Mouse (Mus musculus) neural tube, embryonic 12.5 days (tissue): ENCODE data around the gene Ctsl. TPM values are rescaled to one million over a fixed set of nuclear protein-coding genes. Genes with fewer than 3 reads are reported as not detected.

Source experiments
- ATAC-seq: fragments of 200-750 bp; cut with Nextera tagmentation; 2 replicates; pipeline ENCODE4 v1.8.0; 2017; ENCODE audit warnings: low read depth, mild to moderate bottlenecking, moderate TSS enrichment, moderate library complexity; ENCODE audit not compliant: low FRiP score
- H3K27ac ChIP-seq: fragments of 300-500 bp; sonication (generic); 2 replicates; pipeline ENCODE4 v1.5.1; 2016
- H3K27me3 ChIP-seq: fragments of 300-500 bp; sonication (generic); replicated peaks from 2 replicates; pipeline ENCODE4 v1.6.1; 2016; ENCODE audit warnings: mild to moderate bottlenecking
- H3K36me3 ChIP-seq: fragments of 300-500 bp; sonication (generic); 2 replicates; pipeline ENCODE4 v1.6.1; 2016; ENCODE audit warnings: mild to moderate bottlenecking
- H3K4me1 ChIP-seq: fragments of 300-500 bp; sonication (generic); 2 replicates; pipeline ENCODE4 v1.6.1; 2016
- H3K4me2 ChIP-seq: fragments of 300-500 bp; sonication (generic); replicated peaks from 2 replicates; pipeline ENCODE4 v1.6.1; 2016; ENCODE audit warnings: mild to moderate bottlenecking
- H3K4me3 ChIP-seq: fragments of 300-500 bp; sonication (generic); 2 replicates; pipeline ENCODE4 v1.5.1; 2016
- H3K9ac ChIP-seq: fragments of 300-500 bp; sonication (generic); 2 replicates; pipeline ENCODE4 v1.6.1; 2016; ENCODE audit warnings: mild to moderate bottlenecking
- H3K9me3 ChIP-seq: fragments of 300-500 bp; sonication (generic); 2 replicates; pipeline ENCODE4 v1.6.1; 2016; ENCODE audit warnings: mild to moderate bottlenecking
- WGBS: fragments of 180-500 bp; shearing (Covaris S2); methylation state at CpG from one replicate; pipeline ENCODE4 v1.1.7; 2016; 5-methylcytosine and 5-hydroxymethylcytosine counted together
- polyA plus RNA-seq: library from polyadenylated mRNA; unstranded; fragments of >200 nt; fragmentation: Nextera tagmentation; extraction: Ambion mirVana; gene quantifications from 2 replicates; pipeline ENCODE4 v1.2.1, GENCODE M21; 2016

The Ctsl gene
- polyA plus RNA-seq, 1 experiment from 2014 or later, result 136 TPM

DNA sequence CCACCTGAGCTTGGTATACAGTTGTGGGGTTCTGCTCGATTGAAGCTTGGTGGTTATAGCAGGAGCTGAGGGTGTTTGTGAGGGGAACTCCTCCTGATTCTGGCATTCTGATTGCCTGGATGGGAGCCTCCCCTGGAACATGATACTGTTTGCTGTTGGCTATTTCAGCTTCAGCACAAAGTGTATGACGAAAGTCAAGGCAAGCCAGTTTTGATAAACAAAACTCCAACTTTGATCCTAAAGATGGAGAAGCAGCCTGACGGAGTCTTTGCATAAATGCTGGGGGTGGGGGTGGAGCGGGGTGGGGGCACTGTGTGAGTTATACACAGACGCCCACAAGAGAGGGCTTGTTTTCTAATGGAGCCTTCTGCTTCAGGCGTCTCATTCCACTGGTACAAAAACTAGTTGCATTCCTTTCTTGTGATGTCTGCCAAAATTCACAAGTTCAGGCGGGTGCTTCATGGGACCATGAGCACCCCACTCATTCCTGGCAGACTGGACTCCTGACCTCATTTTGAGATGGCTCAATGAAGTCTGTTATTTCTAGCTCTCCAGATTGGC is 30.2 kb upstream of the Ctsl start:
- H3K4me1 ChIP-seq, result no peaks in the 10 kb centered on the region
- H3K4me2 ChIP-seq, result no peak overlapping the region
- no peaks in the 10 kb centered on the region for H3K27me3 ChIP-seq
- no peak for ATAC-seq
- H3K9ac ChIP-seq, result no peak overlapping the region
- H3K36me3 ChIP-seq, result no peaks in the 10 kb centered on the region
- no peak overlapping the region for H3K4me3 ChIP-seq
- WGBS, result 68% methylated on average over 7 of the region's 7 CpGs
- no peak overlapping the region for H3K27ac ChIP-seq
- H3K9me3 ChIP-seq, result no peaks in the 10 kb centered on the region

DNA sequence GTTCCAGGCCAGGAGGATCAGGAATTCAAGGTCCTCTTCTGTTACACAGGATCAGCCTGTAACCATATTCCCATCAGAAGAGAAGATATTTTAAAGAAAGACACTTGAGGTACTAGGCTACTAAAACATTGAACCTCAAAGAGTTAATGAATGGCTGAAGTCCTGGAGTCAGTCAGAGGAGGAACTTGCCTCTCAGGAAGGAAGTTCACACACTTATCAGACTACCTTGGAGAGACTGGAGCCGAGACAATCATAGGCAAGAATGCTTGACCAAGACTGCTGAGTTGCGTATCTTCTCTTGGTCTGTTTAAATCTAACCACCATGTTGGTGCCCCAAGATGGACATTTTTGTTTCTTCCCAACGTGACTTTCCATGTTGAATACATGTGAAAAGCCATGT is 29.2 kb upstream of the Ctsl start:
- Histone ChIP-seq H3K4me1 (no peaks in the 10 kb centered on the region), H3K27ac (no peak overlapping the region), H3K4me3 (no peak overlapping the region), H3K9ac (no peak overlapping the region), H3K9me3 (no peaks in the 10 kb centered on the region), H3K4me2 (no peak overlapping the region), H3K36me3 (no peaks in the 10 kb centered on the region), H3K27me3 (no peaks in the 10 kb centered on the region)
- WGBS, result 83% methylated on average over 3 of the region's 3 CpGs
- ATAC-seq, result no peak

DNA sequence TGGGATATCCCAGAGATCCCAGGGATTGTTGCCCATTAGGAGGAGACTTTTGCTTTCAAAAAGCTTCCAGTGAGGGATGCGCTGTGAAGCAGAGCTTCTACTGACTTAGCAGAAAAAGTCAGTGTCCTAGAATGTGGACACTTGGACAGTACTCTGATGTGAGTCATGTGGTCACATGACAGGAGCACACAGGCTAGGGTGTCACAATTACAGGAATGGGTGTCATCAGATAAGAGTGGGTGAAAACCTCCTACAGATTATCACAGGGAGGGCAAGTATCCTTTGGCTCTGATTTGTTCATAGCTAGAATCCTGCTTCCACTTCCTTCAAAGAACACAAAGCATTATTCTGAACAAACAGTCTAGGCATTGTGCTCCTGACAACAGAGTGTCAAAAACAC is 27.4 kb upstream of the Ctsl start:
- H3K4me1 ChIP-seq, result no peaks in the 10 kb centered on the region
- H3K9me3 ChIP-seq, result no peaks in the 10 kb centered on the region
- no peak overlapping the region for H3K4me3 ChIP-seq
- no peaks in the 10 kb centered on the region for H3K36me3 ChIP-seq
- no peak overlapping the region for H3K9ac ChIP-seq
- WGBS, result 100% methylated on average over 1 of the region's 1 CpGs
- no peak for ATAC-seq
- H3K27me3 ChIP-seq, result no peaks in the 10 kb centered on the region
- no peak overlapping the region for H3K4me2 ChIP-seq
- H3K27ac ChIP-seq, result no peak overlapping the region

DNA sequence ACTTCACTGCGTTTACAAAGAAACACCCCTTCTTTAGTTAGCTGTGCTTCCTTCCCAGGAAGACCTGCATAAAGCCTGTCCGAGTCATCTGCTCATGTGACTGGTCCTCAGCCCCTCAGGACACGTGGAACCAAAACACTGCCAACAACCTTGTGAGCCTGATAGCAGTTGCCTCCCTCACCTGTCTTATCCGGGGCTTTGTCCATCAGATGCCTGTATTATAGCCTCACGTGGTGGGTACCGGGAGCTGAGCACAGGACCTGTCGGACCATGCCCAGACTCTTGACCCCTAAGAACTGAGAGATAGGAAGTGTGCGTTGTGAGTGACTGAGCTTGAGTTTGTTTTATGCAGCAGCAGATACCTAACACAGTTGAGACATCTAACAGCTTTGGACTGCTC is 26.3 kb upstream of the Ctsl start:
- Histone ChIP-seq H3K9me3 (no peaks in the 10 kb centered on the region), H3K4me1 (no peaks in the 10 kb centered on the region), H3K9ac (no peak overlapping the region), H3K4me3 (no peak overlapping the region), H3K4me2 (no peak overlapping the region), H3K36me3 (no peaks in the 10 kb centered on the region), H3K27me3 (no peaks in the 10 kb centered on the region), H3K27ac (no peak overlapping the region)
- ATAC-seq, result no peak
- 79% methylated on average over 8 of the region's 8 CpGs for WGBS

DNA sequence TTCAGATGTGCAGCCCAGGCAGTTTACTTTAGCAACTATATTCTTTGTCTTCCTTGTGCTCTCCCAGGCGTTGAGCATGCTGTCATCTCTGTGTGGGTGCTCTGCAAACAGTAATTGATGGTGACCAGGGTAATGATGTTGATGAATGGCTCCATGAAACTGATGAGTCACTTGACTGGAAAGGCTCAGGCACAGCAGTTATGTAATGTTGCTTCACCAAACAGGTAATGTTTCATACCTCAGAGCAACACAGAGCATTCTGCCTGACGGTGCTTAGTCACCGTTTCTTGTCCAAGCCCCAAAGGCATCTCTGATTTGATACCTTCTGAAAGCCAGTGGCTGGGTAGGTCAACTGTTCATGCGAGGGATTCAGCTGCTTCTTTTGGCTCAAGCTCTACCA is 17.7 kb upstream of the Ctsl start:
- Histone ChIP-seq H3K4me1 (no peaks in the 10 kb centered on the region), H3K27ac (no peak overlapping the region), H3K4me2 (no peak overlapping the region), H3K27me3 (no peaks in the 10 kb centered on the region), H3K36me3 (no peaks in the 10 kb centered on the region), H3K9me3 (no peaks in the 10 kb centered on the region), H3K9ac (no peak overlapping the region), H3K4me3 (no peak overlapping the region)
- WGBS, result 79% methylated on average over 4 of the region's 4 CpGs
- ATAC-seq, result no peak

DNA sequence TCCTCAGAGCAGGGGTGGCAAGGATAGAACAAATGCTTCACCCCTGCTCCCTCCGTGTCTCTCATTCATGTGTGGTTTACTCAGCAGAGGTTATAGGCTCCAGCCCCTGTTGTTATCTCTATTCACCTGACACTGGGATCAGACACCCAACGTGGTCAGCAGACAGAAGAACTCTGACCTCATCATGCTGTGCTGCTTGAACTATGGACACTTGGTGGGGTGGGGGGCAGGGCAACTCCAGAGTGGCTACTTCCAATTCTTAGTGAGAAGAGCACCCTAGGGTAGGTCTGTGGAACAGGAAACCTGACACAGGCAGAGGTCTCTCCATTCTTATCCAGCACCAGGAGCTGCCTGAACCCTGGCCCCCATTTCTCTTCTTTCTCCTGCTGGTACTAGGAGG is 15.4 kb upstream of the Ctsl start:
- Histone ChIP-seq H3K36me3 (no peaks in the 10 kb centered on the region), H3K27ac (no peak overlapping the region), H3K9me3 (no peaks in the 10 kb centered on the region), H3K4me3 (no peak overlapping the region), H3K27me3 (no peaks in the 10 kb centered on the region), H3K4me1 (no peaks in the 10 kb centered on the region), H3K9ac (no peak overlapping the region), H3K4me2 (no peak overlapping the region)
- ATAC-seq, result no peak
- WGBS, result 56% methylated on average over 2 of the region's 2 CpGs

DNA sequence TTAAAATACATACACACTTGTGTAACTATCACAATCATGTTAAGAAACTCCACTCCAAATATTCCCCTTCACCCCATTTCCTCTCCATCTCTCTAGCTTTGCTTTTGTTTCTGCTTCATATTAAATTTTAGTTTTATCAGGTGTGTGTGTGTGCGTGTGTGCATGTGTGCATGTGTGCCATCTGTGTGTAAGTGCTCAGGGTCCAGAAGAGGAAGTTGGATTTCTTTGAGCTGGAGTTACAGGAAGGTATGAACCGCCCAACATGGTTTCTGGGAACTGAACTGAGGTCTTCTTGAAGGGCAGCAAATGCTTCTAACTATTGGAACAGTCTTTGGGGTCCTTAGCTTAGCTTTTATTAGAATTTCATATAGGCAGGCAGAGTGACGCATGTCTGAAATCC is 14.2 kb upstream of the Ctsl start:
- H3K4me2 ChIP-seq, result no peak overlapping the region
- H3K4me3 ChIP-seq, result no peak overlapping the region
- H3K36me3 ChIP-seq, result no peaks in the 10 kb centered on the region
- H3K4me1 ChIP-seq, result no peaks in the 10 kb centered on the region
- H3K27ac ChIP-seq, result no peak overlapping the region
- ATAC-seq, result no peak
- H3K27me3 ChIP-seq, result no peaks in the 10 kb centered on the region
- WGBS, result 88% methylated on average over 3 of the region's 3 CpGs
- no peaks in the 10 kb centered on the region for H3K9me3 ChIP-seq
- no peak overlapping the region for H3K9ac ChIP-seq

DNA sequence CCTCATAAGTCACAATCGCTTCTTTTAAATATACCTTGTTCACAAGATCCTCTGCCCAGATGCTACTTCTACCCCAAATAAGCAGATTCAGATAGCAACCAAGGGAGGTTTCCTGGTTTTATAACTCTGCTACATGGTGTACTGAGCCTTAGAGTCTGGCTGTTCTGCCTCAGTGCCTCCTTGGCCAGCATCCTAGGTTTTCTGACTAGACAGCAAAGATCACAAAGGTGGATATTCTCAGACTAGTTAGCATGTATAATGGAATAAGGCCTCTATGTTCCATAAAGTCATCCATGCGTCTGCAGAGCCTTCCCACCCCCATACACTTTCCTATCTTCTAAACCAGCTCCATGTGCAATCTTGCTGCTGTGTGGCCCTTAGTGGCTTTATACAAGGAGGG is 9.6 kb upstream of the Ctsl start:
- WGBS, result 89% methylated on average over 2 of the region's 2 CpGs
- Histone ChIP-seq H3K4me2 (no peak overlapping the region), H3K27me3 (no peaks in the 10 kb centered on the region), H3K9ac (no peak overlapping the region), H3K27ac (no peak overlapping the region), H3K4me3 (no peak overlapping the region), H3K36me3 (no peaks in the 10 kb centered on the region), H3K9me3 (no peaks in the 10 kb centered on the region), H3K4me1 (no peaks in the 10 kb centered on the region)
- no peak for ATAC-seq

DNA sequence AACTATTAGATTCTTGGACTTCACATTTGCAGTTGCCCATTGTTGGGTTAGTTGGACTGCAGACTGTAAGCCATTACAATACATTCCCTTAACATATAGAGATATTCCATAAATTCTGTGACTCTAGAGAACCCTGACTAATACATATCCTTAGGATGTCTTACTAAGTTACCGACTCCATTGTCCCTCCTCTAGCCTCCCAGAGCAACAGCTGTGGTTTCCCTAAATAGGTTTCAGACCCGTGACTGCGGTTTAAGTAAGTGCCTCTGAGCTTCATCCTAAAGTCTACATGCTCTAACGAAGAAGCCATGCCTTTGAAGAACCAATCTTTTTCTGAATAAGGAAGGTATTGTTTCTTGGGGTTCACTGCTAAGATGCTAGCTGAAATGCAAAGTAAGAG is 7.9 kb upstream of the Ctsl start:
- Histone ChIP-seq H3K9me3 (no peaks in the 10 kb centered on the region), H3K4me3 (no peak overlapping the region), H3K9ac (no peak overlapping the region), H3K4me2 (no peak overlapping the region), H3K27ac (no peak overlapping the region), H3K36me3 (no peaks in the 10 kb centered on the region), H3K4me1 (no peaks in the 10 kb centered on the region), H3K27me3 (no peaks in the 10 kb centered on the region)
- 83% methylated on average over 4 of the region's 4 CpGs for WGBS
- no peak for ATAC-seq

DNA sequence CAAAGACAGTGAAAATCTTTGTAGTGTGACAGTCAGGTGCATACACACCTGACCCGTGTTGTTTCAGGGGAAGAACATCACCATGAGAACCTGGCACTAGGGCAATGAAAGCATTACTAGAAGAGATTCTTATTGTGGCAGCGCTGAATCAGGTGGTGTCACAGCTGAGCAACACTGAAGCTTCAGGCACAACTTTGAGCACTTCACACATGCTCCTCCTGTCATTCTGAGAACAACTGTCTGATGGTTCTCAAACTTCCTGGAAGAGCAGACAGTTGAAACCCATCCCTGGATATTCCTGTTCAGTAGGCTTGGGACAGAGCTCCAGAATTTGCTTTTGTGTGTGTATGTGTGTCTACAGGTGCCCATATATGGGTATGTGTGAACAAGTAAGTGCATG is 5.8 kb upstream of the Ctsl start:
- no peaks in the 10 kb centered on the region for H3K36me3 ChIP-seq
- H3K9me3 ChIP-seq, result no peaks in the 10 kb centered on the region
- H3K9ac ChIP-seq, result no peak overlapping the region
- ATAC-seq, result no peak
- WGBS, result 90% methylated on average over 2 of the region's 2 CpGs
- no peak overlapping the region for H3K4me2 ChIP-seq
- no peaks in the 10 kb centered on the region for H3K4me1 ChIP-seq
- no peaks in the 10 kb centered on the region for H3K27me3 ChIP-seq
- no peak overlapping the region for H3K27ac ChIP-seq
- no peak overlapping the region for H3K4me3 ChIP-seq

DNA sequence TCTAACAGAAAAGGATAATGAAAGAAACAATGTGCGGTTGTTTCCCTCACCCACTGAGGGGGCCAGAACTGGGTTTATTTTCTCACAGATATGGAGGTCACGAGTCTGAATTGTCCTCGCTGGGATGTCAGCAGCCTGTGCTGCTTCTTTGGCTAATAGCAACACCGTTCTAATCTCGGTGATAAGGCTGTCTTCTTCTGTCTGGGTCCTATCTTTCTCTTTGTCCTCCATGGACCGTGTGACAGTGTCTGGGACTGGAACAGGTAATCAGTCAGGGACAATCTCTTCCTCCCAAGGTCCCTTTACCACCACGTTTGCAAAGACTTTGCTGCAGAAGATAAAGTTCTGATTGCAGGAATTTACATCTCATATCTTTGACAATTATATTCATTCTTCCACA is 4.5 kb upstream of the Ctsl start:
- Histone ChIP-seq H3K4me1 (no peaks in the 10 kb centered on the region), H3K4me3 (no peak overlapping the region), H3K36me3 (no peaks in the 10 kb centered on the region), H3K27ac (no peak overlapping the region), H3K9me3 (no peaks in the 10 kb centered on the region), H3K27me3 (no peaks in the 10 kb centered on the region), H3K9ac (no peak overlapping the region), H3K4me2 (no peak overlapping the region)
- no peak for ATAC-seq
- WGBS, result 76% methylated on average over 7 of the region's 7 CpGs

DNA sequence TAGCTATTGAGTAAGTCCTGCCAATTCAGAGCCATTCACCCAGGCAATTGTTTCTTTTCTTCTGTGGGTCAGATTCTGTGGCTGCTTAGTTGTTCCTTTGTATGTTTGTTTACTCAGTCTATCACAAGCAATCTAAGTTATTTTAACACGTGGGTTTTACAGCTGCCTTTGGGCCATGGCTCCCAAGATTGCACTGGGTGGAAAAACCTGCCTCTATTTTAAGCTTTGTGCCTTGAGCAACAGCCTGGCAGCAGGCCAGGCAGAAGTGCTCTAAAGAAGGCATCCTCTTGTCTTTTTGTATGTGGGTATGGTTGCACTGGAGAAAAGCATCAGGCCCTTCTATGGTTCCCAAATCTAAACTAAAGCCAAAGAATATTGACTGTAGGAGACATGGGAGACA is 3.0 kb upstream of the Ctsl start:
- ATAC-seq, result no peak
- WGBS, result 4% methylated on average over 1 of the region's 1 CpGs
- H3K4me3 ChIP-seq, result no peak overlapping the region
- H3K9ac ChIP-seq, result no peak overlapping the region
- no peaks in the 10 kb centered on the region for H3K36me3 ChIP-seq
- peaks cover 7% of the 10 kb centered on the region for H3K4me1 ChIP-seq
- H3K27me3 ChIP-seq, result no peaks in the 10 kb centered on the region
- no peak overlapping the region for H3K4me2 ChIP-seq
- no peaks in the 10 kb centered on the region for H3K9me3 ChIP-seq
- no peak overlapping the region for H3K27ac ChIP-seq

DNA sequence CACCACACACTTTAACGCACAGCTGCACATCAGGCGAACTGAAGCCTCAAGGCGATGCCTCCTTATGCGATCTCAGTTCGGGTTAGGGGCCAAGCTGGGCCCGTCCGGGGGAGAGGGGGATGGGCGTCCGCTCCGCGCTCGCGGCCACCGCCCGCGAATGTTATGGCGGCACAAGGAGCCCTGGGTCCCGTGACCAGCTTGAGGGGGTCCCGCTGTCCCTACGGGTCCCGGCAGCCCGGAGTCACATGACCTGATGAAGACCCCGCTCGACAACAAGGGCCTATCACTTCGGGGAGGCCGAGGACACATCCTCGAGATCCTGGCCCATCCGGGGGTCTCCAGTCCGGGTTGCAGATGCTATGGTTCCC is 901 bp downstream of the Ctsl start:
- ATAC-seq, result peak; percentile 89
- Histone ChIP-seq H3K9ac (peak overlapping the region; percentile 73), H3K4me1 (peaks cover 10% of the 10 kb centered on the region), H3K36me3 (peaks cover 32% of the 10 kb centered on the region), H3K4me3 (peak overlapping the region; percentile 65), H3K27ac (peak overlapping the region; percentile 50; the same call in 1 of the 2 replicates), H3K9me3 (no peaks in the 10 kb centered on the region), H3K4me2 (peak overlapping the region; percentile 84), H3K27me3 (no peaks in the 10 kb centered on the region)
- 1% methylated on average over 29 of the region's 29 CpGs for WGBS
